Mouse (Mus musculus): ENCODE data around the gene Zmiz1. TPM values are rescaled to one million over a fixed set of nuclear protein-coding genes. Genes with fewer than 3 reads are reported as not detected.

Gene Zmiz1
- polyA plus RNA-seq, 1 experiment from 2014 or later: 4.3 TPM

DNA sequence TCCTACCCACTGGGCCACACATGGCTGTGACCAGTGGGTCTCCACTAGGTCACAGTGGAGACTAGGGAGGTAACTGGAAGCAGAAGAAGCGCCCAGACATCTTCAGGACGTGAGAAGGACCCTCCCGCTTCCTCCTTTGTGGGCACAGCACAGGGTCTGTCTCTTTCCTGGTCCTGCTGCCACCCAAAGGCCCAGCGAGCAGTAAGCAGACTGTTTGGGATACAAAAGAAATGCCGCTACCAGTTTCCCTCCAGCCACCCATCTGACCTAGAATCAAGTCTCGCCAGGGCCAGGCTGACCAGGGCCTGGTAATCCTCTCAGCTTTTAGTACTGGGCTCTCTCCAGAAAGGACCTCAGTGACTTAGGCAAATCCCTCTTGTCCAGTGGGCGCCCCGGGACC is 156.6 kb downstream of the Zmiz1 start:
- no peak for ATAC-seq
- no peak overlapping the region for H3K4me2 ChIP-seq (ENCODE audit: low read depth, low read length)
- H3K36me3 ChIP-seq (replicated peaks; ENCODE audit: insufficient read depth, low read length): peaks cover 7% of the 10 kb centered on the region
- H3K9me3 ChIP-seq (ENCODE audit: low read length): no peaks in the 10 kb centered on the region
- H3K9ac ChIP-seq (replicated peaks): no peak overlapping the region
- no peak overlapping the region for H3K27ac ChIP-seq (ENCODE audit: low read depth)
- no peaks in the 10 kb centered on the region for H3K27me3 ChIP-seq (ENCODE audit: insufficient read depth, low read length)
- DNase-seq: no peak
- TF ChIP-seq EP300 (IDR thresholded peaks at IDR 0.05; ENCODE audit: low read depth): no peak
- no peak for TF ChIP-seq CTCF (IDR thresholded peaks at IDR 0.05; ENCODE audit: low read depth)
- H3K4me1 ChIP-seq (ENCODE audit: insufficient read depth): peaks cover 25% of the 10 kb centered on the region
- WGBS (ENCODE audit: insufficient replicate concordance): 70% methylated on average over 8 of the region's 8 CpGs
- no peak overlapping the region for H3K4me3 ChIP-seq (ENCODE audit: low read depth, low read length)

DNA sequence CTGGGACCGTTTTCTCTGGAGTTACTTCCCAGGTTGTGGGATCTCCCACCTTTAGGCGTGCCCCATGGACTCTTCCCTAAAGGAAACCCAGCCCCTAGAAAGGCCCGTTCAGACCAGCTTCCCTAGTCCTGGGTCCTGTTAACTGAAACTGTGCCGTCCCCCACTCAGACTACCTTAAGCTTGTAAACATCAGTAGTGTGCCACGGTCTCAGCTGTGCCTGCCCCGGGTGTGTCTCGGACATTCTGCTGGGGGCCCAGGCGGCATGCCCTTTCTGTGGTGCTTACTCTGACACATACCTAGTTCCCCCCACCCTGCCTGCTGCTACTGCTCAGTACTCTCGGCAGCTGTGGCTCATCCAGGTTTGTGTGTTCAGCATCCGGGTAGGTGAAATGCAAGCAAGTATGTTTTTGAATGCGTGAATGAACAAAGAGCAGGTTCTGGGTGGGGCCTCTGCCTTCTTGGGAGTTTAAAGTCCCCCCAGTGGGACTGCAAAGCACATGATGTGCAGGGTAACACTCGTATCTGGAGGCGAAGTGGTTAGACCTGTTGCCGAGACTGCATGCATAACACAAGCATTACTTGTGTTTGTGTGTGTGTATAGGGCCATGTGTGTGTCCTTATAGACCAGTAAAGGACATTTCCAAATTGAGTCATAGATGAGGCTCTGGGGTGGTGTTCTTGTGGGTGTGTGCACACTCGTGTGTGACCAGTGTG is 157.2 kb downstream of the Zmiz1 start:
- no peak for ATAC-seq
- peaks cover 4% of the 10 kb centered on the region for H3K36me3 ChIP-seq (replicated peaks; ENCODE audit: insufficient read depth, low read length)
- WGBS (ENCODE audit: insufficient replicate concordance): 65% methylated on average over 15 of the region's 15 CpGs
- H3K4me2 ChIP-seq (ENCODE audit: low read depth, low read length): no peak overlapping the region
- TF ChIP-seq CTCF (IDR thresholded peaks at IDR 0.05; ENCODE audit: low read depth): no peak
- TF ChIP-seq EP300 (IDR thresholded peaks at IDR 0.05; ENCODE audit: low read depth): no peak
- DNase-seq: no peak
- H3K9me3 ChIP-seq (ENCODE audit: low read length): no peaks in the 10 kb centered on the region
- no peak overlapping the region for H3K4me3 ChIP-seq (ENCODE audit: low read depth, low read length)
- H3K9ac ChIP-seq (replicated peaks): no peak overlapping the region
- no peaks in the 10 kb centered on the region for H3K27me3 ChIP-seq (ENCODE audit: insufficient read depth, low read length)
- peaks cover 25% of the 10 kb centered on the region for H3K4me1 ChIP-seq (ENCODE audit: insufficient read depth)
- no peak overlapping the region for H3K27ac ChIP-seq (ENCODE audit: low read depth)

DNA sequence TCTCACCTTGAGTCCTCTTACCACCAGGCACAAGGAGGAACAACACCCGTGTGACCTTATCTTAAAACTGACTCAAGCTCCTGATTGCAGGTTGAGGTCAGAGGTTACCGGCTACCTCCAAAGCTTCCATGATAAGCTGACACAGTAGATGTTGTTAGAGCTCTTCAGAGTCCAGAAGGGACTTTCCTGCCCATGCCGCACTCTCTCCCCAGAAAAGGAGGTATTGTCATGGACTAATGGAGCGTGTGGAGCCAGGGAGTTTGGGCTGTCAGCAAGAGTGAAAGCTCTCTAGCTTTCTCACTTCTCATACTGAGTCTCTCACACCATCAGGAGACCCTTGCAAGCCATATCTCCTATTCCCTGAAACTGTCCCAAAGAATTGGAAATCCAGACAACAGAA is 158.3 kb downstream of the Zmiz1 start:
- H3K4me1 ChIP-seq (ENCODE audit: insufficient read depth): peaks cover 19% of the 10 kb centered on the region
- 59% methylated on average over 4 of the region's 4 CpGs for WGBS (ENCODE audit: insufficient replicate concordance)
- H3K27ac ChIP-seq (ENCODE audit: low read depth): no peak overlapping the region
- H3K9ac ChIP-seq (replicated peaks): no peak overlapping the region
- ATAC-seq (no peak), DNase-seq (no peak)
- no peak for TF ChIP-seq EP300 (IDR thresholded peaks at IDR 0.05; ENCODE audit: low read depth)
- TF ChIP-seq CTCF (IDR thresholded peaks at IDR 0.05; ENCODE audit: low read depth): no peak
- no peak overlapping the region for H3K4me3 ChIP-seq (ENCODE audit: low read depth, low read length)
- no peaks in the 10 kb centered on the region for H3K27me3 ChIP-seq (ENCODE audit: insufficient read depth, low read length)
- H3K9me3 ChIP-seq (ENCODE audit: low read length): no peaks in the 10 kb centered on the region
- peaks cover 4% of the 10 kb centered on the region for H3K36me3 ChIP-seq (replicated peaks; ENCODE audit: insufficient read depth, low read length)
- no peak overlapping the region for H3K4me2 ChIP-seq (ENCODE audit: low read depth, low read length)

DNA sequence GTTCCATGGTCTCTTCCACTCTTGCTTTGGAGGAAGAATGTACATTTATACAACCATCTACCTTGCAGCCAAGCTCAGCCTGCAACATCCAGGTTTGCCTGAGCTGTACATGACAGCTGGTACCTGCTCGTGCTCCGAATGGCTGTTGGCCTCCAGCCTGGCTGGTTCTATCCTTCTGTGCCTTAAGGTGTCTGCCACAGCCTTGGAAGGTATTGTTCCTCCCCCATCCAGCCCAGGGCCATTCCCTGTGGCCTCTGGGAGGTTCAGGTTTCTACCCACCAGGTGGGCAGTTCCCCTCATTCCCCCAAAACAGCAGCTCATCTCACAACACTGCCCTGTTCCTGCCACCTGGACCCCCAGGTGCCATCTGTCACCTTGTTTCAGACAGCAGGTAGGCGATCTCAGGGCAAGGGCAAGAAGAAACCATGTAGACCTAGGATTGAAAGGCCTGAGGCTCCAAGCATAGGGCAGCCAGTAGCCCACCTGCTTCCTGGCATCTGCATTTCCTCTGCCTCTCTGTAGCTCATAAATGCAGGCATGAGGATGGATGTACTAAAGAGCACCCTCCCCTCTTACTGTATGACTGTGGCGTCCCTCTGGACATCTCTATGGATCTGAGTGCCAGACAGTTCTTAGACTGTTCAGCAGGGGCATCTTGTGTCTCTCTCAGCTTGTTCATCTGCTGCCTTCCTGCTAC is 160.2 kb downstream of the Zmiz1 start:
- WGBS (ENCODE audit: insufficient replicate concordance): 66% methylated on average over 4 of the region's 4 CpGs
- no peak overlapping the region for H3K9ac ChIP-seq (replicated peaks)
- H3K4me1 ChIP-seq (ENCODE audit: insufficient read depth): peaks cover 6% of the 10 kb centered on the region; the same call in 1 of the 2 replicates

DNA sequence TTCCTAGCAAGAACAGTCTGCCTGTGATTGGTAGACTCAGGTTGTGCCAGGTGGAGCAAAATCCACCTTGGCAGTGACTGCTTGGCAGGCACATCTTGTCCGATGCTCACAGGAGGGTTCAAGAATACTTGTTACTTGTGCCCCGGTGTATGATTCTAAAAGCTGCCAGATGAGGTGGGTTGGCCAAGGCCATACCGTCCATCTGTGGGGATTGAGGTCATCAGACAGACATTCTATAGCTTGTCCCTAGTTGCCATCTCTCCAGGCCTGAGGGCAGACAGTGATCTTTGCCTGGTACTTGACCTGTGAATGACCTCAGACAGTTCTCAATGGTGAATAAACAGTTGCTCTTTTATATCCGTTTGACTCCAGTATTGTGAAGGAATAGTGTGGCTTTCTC is 161.8 kb downstream of the Zmiz1 start:
- H3K27ac ChIP-seq (ENCODE audit: low read depth): no peak overlapping the region
- H3K27me3 ChIP-seq (ENCODE audit: insufficient read depth, low read length): no peaks in the 10 kb centered on the region
- no peak for DNase-seq
- TF ChIP-seq CTCF (IDR thresholded peaks at IDR 0.05; ENCODE audit: low read depth) (no peak), EP300 (IDR thresholded peaks at IDR 0.05; ENCODE audit: low read depth) (no peak)
- H3K9ac ChIP-seq (replicated peaks): no peak overlapping the region
- peaks cover 14% of the 10 kb centered on the region for H3K36me3 ChIP-seq (replicated peaks; ENCODE audit: insufficient read depth, low read length)
- H3K4me1 ChIP-seq (ENCODE audit: insufficient read depth): 0 out of 2 replicates have a peak, but pooled peaks cover 3% of the 10 kb centered on the region
- 69% methylated on average over 4 of the region's 4 CpGs for WGBS (ENCODE audit: insufficient replicate concordance)
- no peak overlapping the region for H3K4me3 ChIP-seq (ENCODE audit: low read depth, low read length)
- no peaks in the 10 kb centered on the region for H3K9me3 ChIP-seq (ENCODE audit: low read length)
- no peak overlapping the region for H3K4me2 ChIP-seq (ENCODE audit: low read depth, low read length)
- no peak for ATAC-seq

More for the DNA sequence above, 160.2 kb downstream of the Zmiz1 start:
- no peak overlapping the region for H3K27ac ChIP-seq (ENCODE audit: low read depth)
- no peak for TF ChIP-seq EP300 (IDR thresholded peaks at IDR 0.05; ENCODE audit: low read depth)
- no peak for TF ChIP-seq CTCF (IDR thresholded peaks at IDR 0.05; ENCODE audit: low read depth)
- no peak overlapping the region for H3K4me2 ChIP-seq (ENCODE audit: low read depth, low read length)
- H3K27me3 ChIP-seq (ENCODE audit: insufficient read depth, low read length): no peaks in the 10 kb centered on the region
- no peak for ATAC-seq
- no peak overlapping the region for H3K4me3 ChIP-seq (ENCODE audit: low read depth, low read length)
- DNase-seq: no peak
- H3K9me3 ChIP-seq (ENCODE audit: low read length): no peaks in the 10 kb centered on the region
- H3K36me3 ChIP-seq (replicated peaks; ENCODE audit: insufficient read depth, low read length): peaks cover 9% of the 10 kb centered on the region

DNA sequence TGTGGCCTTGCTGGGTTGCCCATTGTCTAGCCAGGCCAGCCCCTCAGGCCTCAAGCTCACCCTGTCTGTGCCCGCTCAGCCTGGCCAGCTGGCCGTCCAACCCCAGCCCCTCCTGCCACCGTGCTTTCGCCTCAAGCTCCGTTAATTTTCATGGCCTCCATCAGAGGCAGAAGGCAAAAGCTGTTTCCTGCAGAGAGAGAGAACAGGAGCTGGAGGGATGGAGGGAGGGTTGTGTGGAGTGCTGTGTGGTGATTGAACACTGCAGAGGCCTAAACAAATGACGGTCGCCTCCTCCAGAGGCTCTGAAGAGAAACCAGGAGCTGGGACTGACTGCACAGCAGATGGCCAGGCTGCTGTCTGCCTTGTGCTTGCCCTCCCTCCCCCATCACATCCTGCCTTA is 164.7 kb downstream of the Zmiz1 start:
- WGBS (ENCODE audit: insufficient replicate concordance): 79% methylated on average over 7 of the region's 7 CpGs

More for the DNA sequence above, 164.7 kb downstream of the Zmiz1 start:
- ATAC-seq (no peak), DNase-seq (no peak)
- Histone ChIP-seq H3K4me1 (ENCODE audit: insufficient read depth) (peaks cover 2% of the 10 kb centered on the region), H3K36me3 (replicated peaks; ENCODE audit: insufficient read depth, low read length) (peaks cover 18% of the 10 kb centered on the region; the same call in 1 of the 2 replicates), H3K4me3 (ENCODE audit: low read depth, low read length) (no peak overlapping the region), H3K27me3 (ENCODE audit: insufficient read depth, low read length) (no peaks in the 10 kb centered on the region), H3K27ac (ENCODE audit: low read depth) (no peak overlapping the region), H3K4me2 (ENCODE audit: low read depth, low read length) (no peak overlapping the region), H3K9ac (replicated peaks) (no peak overlapping the region), H3K9me3 (ENCODE audit: low read length) (no peaks in the 10 kb centered on the region)
- TF ChIP-seq CTCF (IDR thresholded peaks at IDR 0.05; ENCODE audit: low read depth) (no peak), EP300 (IDR thresholded peaks at IDR 0.05; ENCODE audit: low read depth) (no peak)
